ENCODE assay signal across 10 mouse cellular contexts in genomic region chr13:117706986-117707738, GRCm38 (mm10).
DNase-seq lines count a peak whose midpoint lies in the region; ATAC-seq and TF ChIP-seq lines count a peak whose summit lies in the region.
"Had no signal": no experiment of that assay in that cellular context is flagged by ENCODE, and none has a peak within 500 bp of the region (broad histone marks: within the 10 kb centered on the region; RNA-seq: fewer than 3 reads in every experiment).

No protein-coding gene starts in this region.

- peak; percentile 93 for ATAC-seq in lung, embryonic 14.5 days (ENCODE audit: insufficient read depth)
- no peak for ATAC-seq in megakaryocyte-erythroid progenitor cell, adult 5-6 weeks (replicated peaks; ENCODE audit: low FRiP score, low TSS enrichment, poor library complexity, severe bottlenecking)
- ATAC-seq in midbrain, embryonic 13.5 days: no peak

- peak overlapping the region; percentile 35; the same call in 1 of the 2 replicates for H3K4me2 ChIP-seq in lung, embryonic 14.5 days
- no peak overlapping the region for H3K4me2 ChIP-seq in midbrain, embryonic 13.5 days (replicated peaks)
- H3K4me2 ChIP-seq: limb, embryonic 13.5 days had no signal

- TF ChIP-seq CTCF in lung, embryonic 14.5 days (IDR thresholded peaks at IDR 0.05; ENCODE audit: low read depth): no peak

- no peak overlapping the region for H3K4me3 ChIP-seq in lung, embryonic 14.5 days (ENCODE audit: low read depth, low read length)
- H3K4me3 ChIP-seq in midbrain, embryonic 13.5 days (replicated peaks): no peak overlapping the region
- no peak overlapping the region for H3K4me3 ChIP-seq in hindbrain, embryonic 10.5 days
- H3K4me3 ChIP-seq: limb, embryonic 13.5 days had no signal

- intact Hi-C loops in heart, postnatal 14 days (cut with DNase I): no loop called here

- H3K9ac ChIP-seq in lung, embryonic 14.5 days: no peak overlapping the region
- no peak overlapping the region for H3K9ac ChIP-seq in midbrain, embryonic 13.5 days (replicated peaks)
- H3K9ac ChIP-seq: limb, embryonic 13.5 days had no signal

- H3K4me1 ChIP-seq in lung, embryonic 14.5 days (ENCODE audit: insufficient read depth): peaks cover 5% of the 10 kb centered on the region; the same call in 1 of the 2 replicates
- no peaks in the 10 kb centered on the region for H3K4me1 ChIP-seq in midbrain, embryonic 13.5 days (replicated peaks)
- H3K4me1 ChIP-seq in hindbrain, embryonic 10.5 days (replicated peaks): no peaks in the 10 kb centered on the region

- DNase-seq in 3T3-L1 (ENCODE audit: low read depth, low spot score): peak; percentile 72
- peak; percentile 67 to 78 for DNase-seq in cerebellum, postnatal 10 days
- DNase-seq in heart, postnatal 14 days: peak; percentile 65 to 85
- DNase-seq in lung, embryonic 14.5 days: peak; percentile 95
- no peak for DNase-seq in hindbrain, embryonic 10.5 days (ENCODE audit: low spot score)
- no peak for DNase-seq in adrenal gland, postnatal 36 days

- H3K36me3 ChIP-seq in lung, embryonic 14.5 days (ENCODE audit: insufficient read depth): no peaks in the 10 kb centered on the region
- no peaks in the 10 kb centered on the region for H3K36me3 ChIP-seq in midbrain, embryonic 13.5 days
- no peaks in the 10 kb centered on the region for H3K36me3 ChIP-seq in hindbrain, embryonic 10.5 days
- H3K36me3 ChIP-seq: G1E; limb, embryonic 13.5 days had no signal

- H3K27me3 ChIP-seq in lung, embryonic 14.5 days (ENCODE audit: insufficient read depth, low read length): no peaks in the 10 kb centered on the region
- no peaks in the 10 kb centered on the region for H3K27me3 ChIP-seq in midbrain, embryonic 13.5 days
- H3K27me3 ChIP-seq in hindbrain, embryonic 10.5 days (ENCODE audit: insufficient read depth, poor library complexity, severe bottlenecking): no peaks in the 10 kb centered on the region
- H3K27me3 ChIP-seq: limb, embryonic 13.5 days had no signal

- WGBS in lung, embryonic 14.5 days: 41% methylated on average over 11 of the region's 11 CpGs
- WGBS in midbrain, embryonic 13.5 days: 86% methylated on average over 11 of the region's 11 CpGs
- WGBS in hindbrain, embryonic 10.5 days: 88% methylated on average over 11 of the region's 11 CpGs

- no peaks in the 10 kb centered on the region for H3K9me3 ChIP-seq in lung, embryonic 14.5 days (ENCODE audit: low read depth, low read length)
- H3K9me3 ChIP-seq in midbrain, embryonic 13.5 days: no peaks in the 10 kb centered on the region
- H3K9me3 ChIP-seq in hindbrain, embryonic 10.5 days: no peaks in the 10 kb centered on the region
- H3K9me3 ChIP-seq: G1E; limb, embryonic 13.5 days had no signal

- peak overlapping the region; percentile 26 for H3K27ac ChIP-seq in lung, embryonic 14.5 days (ENCODE audit: low read depth)
- H3K27ac ChIP-seq in midbrain, embryonic 13.5 days: no peak overlapping the region
- no peak overlapping the region for H3K27ac ChIP-seq in hindbrain, embryonic 10.5 days
- H3K27ac ChIP-seq: limb, embryonic 13.5 days had no signal

Comparison
In these comparisons a context has a peak if more than half of its experiments do, and no peak if none do; other contexts are left out.
1. DNase-seq: peak in 3T3-L1 (single experiment), cerebellum, postnatal 10 days (2 of 2), heart, postnatal 14 days (2 of 2) and lung, embryonic 14.5 days (single experiment); none in hindbrain, embryonic 10.5 days (single experiment) and adrenal gland, postnatal 36 days (0 of 2).